Comparison of ENCODE assay signal across 18 mouse cellular contexts in genomic region chr17:32312801-32313200, GRCm38 (mm10). TPM values are rescaled to one million over a fixed set of nuclear protein-coding genes. Genes with fewer than 3 reads are reported as not detected.
DNase-seq lines count a peak whose midpoint lies in the region; ATAC-seq and TF ChIP-seq lines count a peak whose summit lies in the region.
"Had no signal": no experiment of that assay in that cellular context is flagged by ENCODE, and none has a peak within 500 bp of the region (broad histone marks: within the 10 kb centered on the region; RNA-seq: fewer than 3 reads in every experiment).

No protein-coding gene starts in this region.

- peak; percentile 52 for DNase-seq in cerebellum, adult 11-12 months
- DNase-seq in cerebellum, adult 8-10 months: peak; percentile 42
- DNase-seq in cerebellum, postnatal 14 days: peak; percentile 58 to 69
- no peak for DNase-seq in frontal cortex, adult 2 months (ENCODE audit: extremely low spot score in 1 of 2, low spot score in 1 of 2)
- DNase-seq in gastrocnemius, adult 18-20 months (ENCODE audit: low spot score): no peak
- DNase-seq in kidney, adult 2 months: no peak
- DNase-seq: adrenal gland, postnatal 10 days; gastrocnemius, postnatal 36 days; heart, adult 18-20 months; heart, postnatal 14 days; kidney, adult 11 months had no signal

- ATAC-seq in cerebellum, adult (ENCODE audit: insufficient number of reproducible peaks, low FRiP score, low TSS enrichment): no peak
- ATAC-seq: forebrain, embryonic 16.5 days; hindbrain, postnatal 0 days had no signal

- TF ChIP-seq POLR2A in kidney, adult 2 months (IDR thresholded peaks at IDR 0.05; ENCODE audit: low read depth, low read length): no peak

- H3K36me3 ChIP-seq in kidney, adult 2 months (ENCODE audit: control insufficient read depth, insufficient read depth, low read length): peaks cover 13% of the 10 kb centered on the region

- H3K27ac ChIP-seq in kidney, adult 2 months (ENCODE audit: insufficient read depth, low read depth, low read length): no peak overlapping the region
- H3K27ac ChIP-seq: embryonic facial prominence, embryonic 13.5 days; forebrain, embryonic 12.5 days; heart, embryonic 10.5 days; hindbrain, embryonic 13.5 days; hindbrain, postnatal 0 days had no signal

- no peaks in the 10 kb centered on the region for H3K27me3 ChIP-seq in kidney, adult 2 months (replicated peaks; ENCODE audit: control insufficient read depth, insufficient read depth, low read length)
- H3K27me3 ChIP-seq: embryonic facial prominence, embryonic 13.5 days; forebrain, embryonic 12.5 days; hindbrain, embryonic 13.5 days had no signal

- no peak for TF ChIP-seq CTCF in kidney, adult 2 months (conservative IDR thresholded peaks at IDR 0.05; ENCODE audit: insufficient read depth, insufficient read length, low read depth, low read length)

- no peak overlapping the region for H3K4me3 ChIP-seq in kidney, adult 2 months (ENCODE audit: insufficient read depth, low read depth, low read length)
- H3K4me3 ChIP-seq: embryonic facial prominence, embryonic 13.5 days; forebrain, embryonic 12.5 days; heart, embryonic 10.5 days; hindbrain, embryonic 13.5 days had no signal

- no peaks in the 10 kb centered on the region for H3K4me1 ChIP-seq in kidney, adult 2 months (ENCODE audit: control insufficient read depth, insufficient read depth, low read length)
- H3K4me1 ChIP-seq: embryonic facial prominence, embryonic 13.5 days; forebrain, embryonic 12.5 days; heart, embryonic 10.5 days had no signal

- WGBS in kidney, adult 2 months: 89% methylated on average over 8 of the region's 8 CpGs

RNA-seq across cellular contexts. Expression of gene Akap8, which starts 8.2 kb away (rescaled TPM):
- 111 and 119 TPM in 2 replicates for polyA plus RNA-seq in frontal cortex, adult 2 months (2012; rRNA removed)
- total RNA-seq in gastrocnemius, adult 18-20 months (2021): 10 to 100 TPM; 32.0 to 37.5 TPM
- 36.9 and 48.0 TPM in 2 replicates for polyA plus RNA-seq in kidney, adult 2 months (2012; rRNA removed)

RNA-seq across cellular contexts. Expression of gene Brd4, which starts 28.3 kb away (rescaled TPM):
- 49.9 and 54.6 TPM in 2 replicates for polyA plus RNA-seq in frontal cortex, adult 2 months (2012; rRNA removed)
- 10 to 100 TPM; 41.0 to 47.3 TPM for total RNA-seq in gastrocnemius, adult 18-20 months (2021)
- polyA plus RNA-seq in kidney, adult 2 months (2012; rRNA removed): 27.0 and 33.7 TPM in 2 replicates

RNA-seq across cellular contexts. Expression of gene Akap8l, which starts 37.6 kb away (rescaled TPM):
- polyA plus RNA-seq in frontal cortex, adult 2 months (2012; rRNA removed): 347 and 400 TPM in 2 replicates
- 10 to 100 TPM; 29.2 to 30.6 TPM for total RNA-seq in gastrocnemius, adult 18-20 months (2021)
- polyA plus RNA-seq in kidney, adult 2 months (2012; rRNA removed): 71.5 and 96.4 TPM in 2 replicates

Comparison
In these comparisons a context has a peak if more than half of its experiments do, and no peak if none do; other contexts are left out.
1. DNase-seq: peak in cerebellum, adult 11-12 months (single experiment), cerebellum, adult 8-10 months (single experiment) and cerebellum, postnatal 14 days (2 of 2); none in frontal cortex, adult 2 months (0 of 2), gastrocnemius, adult 18-20 months (single experiment) and kidney, adult 2 months (single experiment).